Mouse (Mus musculus): Measurements from ENCODE around the gene Igdcc4. TPM values are rescaled to one million over a fixed set of nuclear protein-coding genes. Genes with fewer than 3 reads are reported as not detected.
A peak's percentile ranks its signal among the peaks of the same experiment; 100 is the strongest.

Igdcc4 gene
- polyA plus RNA-seq, 1 experiment from 2014 or later = 12.8 TPM

GRCm38 (mm10) chr9:65084198-65084807 lies 17.0 kb upstream of the Igdcc4 start:
- H3K4me1 ChIP-seq (ENCODE audit: control insufficient read depth, insufficient read depth, low read depth, low read length) = no peaks in the 10 kb centered on the region
- no peaks in the 10 kb centered on the region for H3K9me3 ChIP-seq (ENCODE audit: control insufficient read depth, low read length)
- H3K4me3 ChIP-seq (ENCODE audit: low read length) = no peak overlapping the region
- no peak overlapping the region for H3K4me2 ChIP-seq (ENCODE audit: low read length)
- no peak overlapping the region for H3K9ac ChIP-seq (ENCODE audit: low read depth, low read length)
- no peak for ATAC-seq
- peaks cover 16% of the 10 kb centered on the region for H3K36me3 ChIP-seq (ENCODE audit: control insufficient read depth, insufficient read depth, low read length)
- H3K27ac ChIP-seq (ENCODE audit: low read depth, low read length) = no peak overlapping the region
- H3K27me3 ChIP-seq (replicated peaks; ENCODE audit: control insufficient read depth, insufficient read depth, low read length) = no peaks in the 10 kb centered on the region
- WGBS = 87% methylated on average over 7 of the region's 7 CpGs

GRCm38 (mm10) chr9:65085270-65085669 lies 16.0 kb upstream of the Igdcc4 start:
- peaks cover 14% of the 10 kb centered on the region for H3K36me3 ChIP-seq (ENCODE audit: control insufficient read depth, insufficient read depth, low read length)
- no peak overlapping the region for H3K4me2 ChIP-seq (ENCODE audit: low read length)
- H3K27ac ChIP-seq (ENCODE audit: low read depth, low read length) = no peak overlapping the region

GRCm38 (mm10) chr9:65086801-65087200 lies 14.5 kb upstream of the Igdcc4 start:
- H3K4me2 ChIP-seq (ENCODE audit: low read length) = no peak overlapping the region
- ATAC-seq = no peak
- H3K27me3 ChIP-seq (replicated peaks; ENCODE audit: control insufficient read depth, insufficient read depth, low read length) = no peaks in the 10 kb centered on the region
- no peak overlapping the region for H3K27ac ChIP-seq (ENCODE audit: low read depth, low read length)
- peaks cover 11% of the 10 kb centered on the region for H3K36me3 ChIP-seq (ENCODE audit: control insufficient read depth, insufficient read depth, low read length)
- H3K9me3 ChIP-seq (ENCODE audit: control insufficient read depth, low read length) = no peaks in the 10 kb centered on the region
- 47% methylated on average over 1 of the region's 1 CpGs for WGBS
- H3K4me3 ChIP-seq (ENCODE audit: low read length) = no peak overlapping the region
- no peak overlapping the region for H3K9ac ChIP-seq (ENCODE audit: low read depth, low read length)
- H3K4me1 ChIP-seq (ENCODE audit: control insufficient read depth, insufficient read depth, low read depth, low read length) = no peaks in the 10 kb centered on the region

More at GRCm38 (mm10) chr9:65085270-65085669, 16.0 kb upstream of the Igdcc4 start:
- H3K27me3 ChIP-seq (replicated peaks; ENCODE audit: control insufficient read depth, insufficient read depth, low read length) = no peaks in the 10 kb centered on the region
- 92% methylated on average over 1 of the region's 1 CpGs for WGBS
- no peaks in the 10 kb centered on the region for H3K9me3 ChIP-seq (ENCODE audit: control insufficient read depth, low read length)
- H3K9ac ChIP-seq (ENCODE audit: low read depth, low read length) = no peak overlapping the region
- no peak overlapping the region for H3K4me3 ChIP-seq (ENCODE audit: low read length)
- ATAC-seq = no peak
- H3K4me1 ChIP-seq (ENCODE audit: control insufficient read depth, insufficient read depth, low read depth, low read length) = no peaks in the 10 kb centered on the region

- H3K4me2 ChIP-seq (ENCODE audit: low read length) = no peak overlapping the region
- H3K36me3 ChIP-seq (ENCODE audit: control insufficient read depth, insufficient read depth, low read length) = peaks cover 8% of the 10 kb centered on the region; the same call in 1 of the 2 replicates
- 47% methylated on average over 5 of the region's 5 CpGs for WGBS
- H3K27ac ChIP-seq (ENCODE audit: low read depth, low read length) = no peak overlapping the region
- H3K4me3 ChIP-seq (ENCODE audit: low read length) = no peak overlapping the region
- no peaks in the 10 kb centered on the region for H3K27me3 ChIP-seq (replicated peaks; ENCODE audit: control insufficient read depth, insufficient read depth, low read length)
- H3K9ac ChIP-seq (ENCODE audit: low read depth, low read length) = no peak overlapping the region
- ATAC-seq = no peak
- H3K9me3 ChIP-seq (ENCODE audit: control insufficient read depth, low read length) = no peaks in the 10 kb centered on the region
- no peaks in the 10 kb centered on the region for H3K4me1 ChIP-seq (ENCODE audit: control insufficient read depth, insufficient read depth, low read depth, low read length)
Observed at GRCm38 (mm10) chr9:65087490-65087889, 13.8 kb upstream of the Igdcc4 start.

- H3K9ac ChIP-seq (ENCODE audit: low read depth, low read length) = no peak overlapping the region
- ATAC-seq = peak; percentile 54; the same call in 1 of the 2 replicates
- H3K27ac ChIP-seq (ENCODE audit: low read depth, low read length) = no peak overlapping the region; the same call in 1 of the 2 replicates
- no peaks in the 10 kb centered on the region for H3K27me3 ChIP-seq (replicated peaks; ENCODE audit: control insufficient read depth, insufficient read depth, low read length)
- H3K4me3 ChIP-seq (ENCODE audit: low read length) = no peak overlapping the region
- H3K9me3 ChIP-seq (ENCODE audit: control insufficient read depth, low read length) = no peaks in the 10 kb centered on the region
- H3K36me3 ChIP-seq (ENCODE audit: control insufficient read depth, insufficient read depth, low read length) = no peaks in the 10 kb centered on the region
- no peak overlapping the region for H3K4me2 ChIP-seq (ENCODE audit: low read length)
- 31% methylated on average over 6 of the region's 6 CpGs for WGBS
- H3K4me1 ChIP-seq (ENCODE audit: control insufficient read depth, insufficient read depth, low read depth, low read length) = no peaks in the 10 kb centered on the region
Observed at GRCm38 (mm10) chr9:65094237-65094636, 7.0 kb upstream of the Igdcc4 start.

GRCm38 (mm10) chr9:65101686-65102376 lies 545 bp downstream of the Igdcc4 start:
- Histone ChIP-seq H3K36me3 (ENCODE audit: control insufficient read depth, insufficient read depth, low read length) (no peaks in the 10 kb centered on the region), H3K4me1 (ENCODE audit: control insufficient read depth, insufficient read depth, low read depth, low read length) (peaks cover 15% of the 10 kb centered on the region), H3K27ac (ENCODE audit: low read depth, low read length) (peak overlapping the region; percentile 93), H3K9me3 (ENCODE audit: control insufficient read depth, low read length) (no peaks in the 10 kb centered on the region; the same call in 1 of the 2 replicates), H3K4me3 (ENCODE audit: low read length) (peak overlapping the region; percentile 87), H3K9ac (ENCODE audit: low read depth, low read length) (peak overlapping the region; percentile 95), H3K27me3 (replicated peaks; ENCODE audit: control insufficient read depth, insufficient read depth, low read length) (no peaks in the 10 kb centered on the region), H3K4me2 (ENCODE audit: low read length) (peak overlapping the region; percentile 70)
- under 1% methylated on average over 39 of the region's 39 CpGs for WGBS
- peak; percentile 59 for ATAC-seq

- Histone ChIP-seq H3K27ac (ENCODE audit: low read depth, low read length) (peak overlapping the region; percentile 93), H3K4me1 (ENCODE audit: control insufficient read depth, insufficient read depth, low read depth, low read length) (peaks cover 15% of the 10 kb centered on the region), H3K4me2 (ENCODE audit: low read length) (peak overlapping the region; percentile 70), H3K4me3 (ENCODE audit: low read length) (peak overlapping the region; percentile 87), H3K9ac (ENCODE audit: low read depth, low read length) (peak overlapping the region; percentile 95), H3K36me3 (ENCODE audit: control insufficient read depth, insufficient read depth, low read length) (no peaks in the 10 kb centered on the region), H3K27me3 (replicated peaks; ENCODE audit: control insufficient read depth, insufficient read depth, low read length) (no peaks in the 10 kb centered on the region), H3K9me3 (ENCODE audit: control insufficient read depth, low read length) (no peaks in the 10 kb centered on the region; the same call in 1 of the 2 replicates)
- WGBS = under 1% methylated on average over 34 of the region's 36 CpGs
- peak; percentile 77 for ATAC-seq
Observed at GRCm38 (mm10) chr9:65102377-65103172, 1.3 kb downstream of the Igdcc4 start.

GRCm38 (mm10) chr9:65103173-65103752 lies 2.0 kb downstream of the Igdcc4 start:
- peaks cover 15% of the 10 kb centered on the region for H3K4me1 ChIP-seq (ENCODE audit: control insufficient read depth, insufficient read depth, low read depth, low read length)
- H3K4me3 ChIP-seq (ENCODE audit: low read length) = peak overlapping the region; percentile 87
- 18% methylated on average over 8 of the region's 8 CpGs for WGBS
- H3K9me3 ChIP-seq (ENCODE audit: control insufficient read depth, low read length) = no peaks in the 10 kb centered on the region; the same call in 1 of the 2 replicates
- H3K4me2 ChIP-seq (ENCODE audit: low read length) = peak overlapping the region; percentile 70
- no peak for ATAC-seq
- peak overlapping the region; percentile 95 for H3K9ac ChIP-seq (ENCODE audit: low read depth, low read length)
- H3K27ac ChIP-seq (ENCODE audit: low read depth, low read length) = peak overlapping the region; percentile 93
- no peaks in the 10 kb centered on the region for H3K36me3 ChIP-seq (ENCODE audit: control insufficient read depth, insufficient read depth, low read length)
- H3K27me3 ChIP-seq (replicated peaks; ENCODE audit: control insufficient read depth, insufficient read depth, low read length) = no peaks in the 10 kb centered on the region
